Mouse (Mus musculus): ENCODE measurements around the gene Isy1. TPM values are rescaled to one million over a fixed set of nuclear protein-coding genes. Genes with fewer than 3 reads are reported as not detected.
A peak's percentile ranks its signal among the peaks of the same experiment; 100 is the strongest.

The Isy1 gene
- polyA plus RNA-seq, 1 experiment: 36.4 TPM

- Histone ChIP-seq H3K27me3 (ENCODE audit: control insufficient read depth, insufficient read depth, low read length) (no peaks in the 10 kb centered on the region), H3K27ac (ENCODE audit: insufficient read depth, low read length) (no peak overlapping the region), H3K4me1 (ENCODE audit: control insufficient read depth, insufficient read depth, low read length) (peaks cover 14% of the 10 kb centered on the region; the same call in 1 of the 2 replicates), H3K4me3 (replicated peaks; ENCODE audit: insufficient read depth, low read depth, low read length) (peak overlapping the region; percentile 80)
- 1% methylated on average over 8 of the region's 8 CpGs for WGBS
- peak in 1 of 2 experiments; percentile 18 for DNase-seq
- TF ChIP-seq POLR2A (IDR thresholded peaks at IDR 0.05; ENCODE audit: borderline replicate concordance, insufficient read depth, low read length): no peak
- no peak for TF ChIP-seq CTCF (IDR thresholded peaks at IDR 0.05; ENCODE audit: borderline replicate concordance, insufficient read depth, low read depth, low read length)
These were observed 11.2 kb upstream of the Isy1 start for GRCm38 (mm10) chr6:87849780-87850154.

GRCm38 (mm10) chr6:87846813-87847212 lies 8.2 kb upstream of the Isy1 start:
- no peaks in the 10 kb centered on the region for H3K27me3 ChIP-seq (ENCODE audit: control insufficient read depth, insufficient read depth, low read length)
- no peak overlapping the region for H3K27ac ChIP-seq (ENCODE audit: insufficient read depth, low read length)
- H3K4me1 ChIP-seq (ENCODE audit: control insufficient read depth, insufficient read depth, low read length): peaks cover 17% of the 10 kb centered on the region; the same call in 1 of the 2 replicates
- TF ChIP-seq POLR2A (IDR thresholded peaks at IDR 0.05; ENCODE audit: borderline replicate concordance, insufficient read depth, low read length): no peak
- no peak for TF ChIP-seq CTCF (IDR thresholded peaks at IDR 0.05; ENCODE audit: borderline replicate concordance, insufficient read depth, low read depth, low read length)
- 66% methylated on average over 1 of the region's 1 CpGs for WGBS
- no peak overlapping the region for H3K4me3 ChIP-seq (replicated peaks; ENCODE audit: insufficient read depth, low read depth, low read length)
- DNase-seq: peak in 1 of 2 experiments; percentile 24

GRCm38 (mm10) chr6:87845031-87845695 lies 6.6 kb upstream of the Isy1 start:
- Histone ChIP-seq H3K4me1 (ENCODE audit: control insufficient read depth, insufficient read depth, low read length) (peaks cover 17% of the 10 kb centered on the region; the same call in 1 of the 2 replicates), H3K27me3 (ENCODE audit: control insufficient read depth, insufficient read depth, low read length) (no peaks in the 10 kb centered on the region), H3K27ac (ENCODE audit: insufficient read depth, low read length) (0 out of 2 replicates have a peak overlapping the region, but pooled peaks have one; percentile 15), H3K4me3 (replicated peaks; ENCODE audit: insufficient read depth, low read depth, low read length) (peak overlapping the region; percentile 34)
- peak; percentile 71 to 81 for DNase-seq
- whole genome bisulfite sequencing: 25% methylated on average over 13 of the region's 13 CpGs
- TF ChIP-seq CTCF (IDR thresholded peaks at IDR 0.05; ENCODE audit: borderline replicate concordance, insufficient read depth, low read depth, low read length) (no peak), POLR2A (IDR thresholded peaks at IDR 0.05; ENCODE audit: borderline replicate concordance, insufficient read depth, low read length) (no peak)

- WGBS: 3% methylated on average over 1 of the region's 1 CpGs
- no peaks in the 10 kb centered on the region for H3K27me3 ChIP-seq (ENCODE audit: control insufficient read depth, insufficient read depth, low read length)
- no peak for DNase-seq
- H3K4me1 ChIP-seq (ENCODE audit: control insufficient read depth, insufficient read depth, low read length): peaks cover 13% of the 10 kb centered on the region; the same call in 1 of the 2 replicates
- no peak overlapping the region for H3K4me3 ChIP-seq (replicated peaks; ENCODE audit: insufficient read depth, low read depth, low read length)
- no peak overlapping the region for H3K27ac ChIP-seq (ENCODE audit: insufficient read depth, low read length)
- TF ChIP-seq POLR2A (IDR thresholded peaks at IDR 0.05; ENCODE audit: borderline replicate concordance, insufficient read depth, low read length) (no peak), CTCF (IDR thresholded peaks at IDR 0.05; ENCODE audit: borderline replicate concordance, insufficient read depth, low read depth, low read length) (no peak)
These were observed 3.7 kb upstream of the Isy1 start for GRCm38 (mm10) chr6:87842254-87842653.

GRCm38 (mm10) chr6:87841635-87842034 lies 3.0 kb upstream of the Isy1 start:
- TF ChIP-seq CTCF (IDR thresholded peaks at IDR 0.05; ENCODE audit: borderline replicate concordance, insufficient read depth, low read depth, low read length) (no peak), POLR2A (IDR thresholded peaks at IDR 0.05; ENCODE audit: borderline replicate concordance, insufficient read depth, low read length) (no peak)
- Histone ChIP-seq H3K27me3 (ENCODE audit: control insufficient read depth, insufficient read depth, low read length) (no peaks in the 10 kb centered on the region), H3K4me3 (replicated peaks; ENCODE audit: insufficient read depth, low read depth, low read length) (no peak overlapping the region), H3K27ac (ENCODE audit: insufficient read depth, low read length) (no peak overlapping the region), H3K4me1 (ENCODE audit: control insufficient read depth, insufficient read depth, low read length) (peaks cover 8% of the 10 kb centered on the region; the same call in 1 of the 2 replicates)
- WGBS: 73% methylated on average over 8 of the region's 8 CpGs
- DNase-seq: no peak

- H3K27me3 ChIP-seq (ENCODE audit: control insufficient read depth, insufficient read depth, low read length): no peaks in the 10 kb centered on the region
- peaks cover 4% of the 10 kb centered on the region; the same call in 1 of the 2 replicates for H3K4me1 ChIP-seq (ENCODE audit: control insufficient read depth, insufficient read depth, low read length)
- TF ChIP-seq CTCF (IDR thresholded peaks at IDR 0.05; ENCODE audit: borderline replicate concordance, insufficient read depth, low read depth, low read length): no peak
- H3K27ac ChIP-seq (ENCODE audit: insufficient read depth, low read length): no peak overlapping the region
- no peak for DNase-seq
- 60% methylated on average over 11 of the region's 11 CpGs for WGBS
- no peak overlapping the region for H3K4me3 ChIP-seq (replicated peaks; ENCODE audit: insufficient read depth, low read depth, low read length)
These were observed 1.3 kb upstream of the Isy1 start for GRCm38 (mm10) chr6:87839797-87840341.

GRCm38 (mm10) chr6:87835695-87836094 lies 2.9 kb downstream of the Isy1 start, which contains the start of gene Gm45140:
Gene Gm45140 (minus strand): TSS chr6:87835795.
- Histone ChIP-seq H3K4me1 (ENCODE audit: control insufficient read depth, insufficient read depth, low read length) (no peaks in the 10 kb centered on the region; the same call in 1 of the 2 replicates), H3K27ac (ENCODE audit: insufficient read depth, low read length) (no peak within 1 kb of the TSS), H3K27me3 (ENCODE audit: control insufficient read depth, insufficient read depth, low read length) (no peaks in the 10 kb centered on the region), H3K4me3 (replicated peaks; ENCODE audit: insufficient read depth, low read depth, low read length) (no peak within 1 kb of the TSS)
- TF ChIP-seq CTCF (IDR thresholded peaks at IDR 0.05; ENCODE audit: borderline replicate concordance, insufficient read depth, low read depth, low read length) (no peak), POLR2A (IDR thresholded peaks at IDR 0.05; ENCODE audit: borderline replicate concordance, insufficient read depth, low read length) (no peak)
- 96% methylated on average over 7 of the region's 7 CpGs for WGBS
- no peak for DNase-seq

- TF ChIP-seq CTCF (IDR thresholded peaks at IDR 0.05; ENCODE audit: borderline replicate concordance, insufficient read depth, low read depth, low read length): no peak
- TF ChIP-seq POLR2A (IDR thresholded peaks at IDR 0.05; ENCODE audit: borderline replicate concordance, insufficient read depth, low read length): no peak
- Histone ChIP-seq H3K27ac (ENCODE audit: insufficient read depth, low read length) (no peak overlapping the region), H3K27me3 (ENCODE audit: control insufficient read depth, insufficient read depth, low read length) (no peaks in the 10 kb centered on the region), H3K4me3 (replicated peaks; ENCODE audit: insufficient read depth, low read depth, low read length) (no peak overlapping the region), H3K4me1 (ENCODE audit: control insufficient read depth, insufficient read depth, low read length) (no peaks in the 10 kb centered on the region)
- no peak for DNase-seq
- 91% methylated on average over 2 of the region's 2 CpGs for WGBS
These were observed 18.2 kb downstream of the Isy1 start for GRCm38 (mm10) chr6:87820366-87820765.
